Mouse (Mus musculus) kidney, embryonic 14.5 days (tissue): ENCODE measurements at regions not wholly inside any gene's neighbourhood (a gene's known extent, or its start where the extent isn't known, plus 50 kb on each side); places are given as distances from the start of the nearest gene placed in this dataset.

Experiments
- ATAC-seq: fragments of 200-750 bp; cut with Nextera tagmentation; 2 replicates; pipeline ENCODE4 v1.8.0; 2017; ENCODE audit warnings: moderate number of reproducible peaks, mild to moderate bottlenecking, moderate TSS enrichment, moderate library complexity; ENCODE audit not compliant: low FRiP score, low TSS enrichment
- H3K27ac ChIP-seq: fragments of 300-500 bp; sonication (generic); 2 replicates; pipeline ENCODE4 v1.5.1; 2014; ENCODE audit warnings: low read depth, mild to moderate bottlenecking, low read length, moderate library complexity, mixed read lengths
- H3K27me3 ChIP-seq: fragments of 300-500 bp; sonication (generic); 2 replicates; pipeline ENCODE4 v1.6.1; 2014; ENCODE audit warnings: mild to moderate bottlenecking, low read length; ENCODE audit not compliant: control insufficient read depth, insufficient read depth
- H3K36me3 ChIP-seq: fragments of 300-500 bp; sonication (generic); 2 replicates; pipeline ENCODE4 v1.6.1; 2014; ENCODE audit warnings: low read length, mixed read lengths; ENCODE audit not compliant: control insufficient read depth, insufficient read depth
- H3K4me1 ChIP-seq: fragments of 300-500 bp; sonication (generic); 2 replicates; pipeline ENCODE4 v1.6.1; 2014; ENCODE audit warnings: low read length, mixed read lengths; ENCODE audit not compliant: control insufficient read depth, insufficient read depth
- H3K4me2 ChIP-seq: fragments of 300-500 bp; sonication (generic); replicated peaks from 2 replicates; pipeline ENCODE4 v1.6.1; 2014; ENCODE audit warnings: low read depth, mild to moderate bottlenecking, low read length
- H3K4me3 ChIP-seq: fragments of 300-500 bp; sonication (generic); 2 replicates; pipeline ENCODE4 v1.5.1; 2014; ENCODE audit warnings: mild to moderate bottlenecking, low read length
- H3K9ac ChIP-seq: fragments of 300-500 bp; sonication (generic); 2 replicates; pipeline ENCODE4 v1.6.1; 2014; ENCODE audit warnings: low read depth, mild to moderate bottlenecking, low read length, moderate library complexity
- H3K9me3 ChIP-seq: fragments of 300-500 bp; sonication (generic); 2 replicates; pipeline ENCODE4 v1.6.1; 2016; ENCODE audit warnings: low read length; ENCODE audit not compliant: control insufficient read depth
- WGBS: fragments of 180-500 bp; shearing (Covaris S2); extraction: QIAGEN DNeasy Blood & Tissue Kit; methylation state at CpG from one replicate; pipeline ENCODE4 v1.1.7; 2014; 5-methylcytosine and 5-hydroxymethylcytosine counted together

DNA sequence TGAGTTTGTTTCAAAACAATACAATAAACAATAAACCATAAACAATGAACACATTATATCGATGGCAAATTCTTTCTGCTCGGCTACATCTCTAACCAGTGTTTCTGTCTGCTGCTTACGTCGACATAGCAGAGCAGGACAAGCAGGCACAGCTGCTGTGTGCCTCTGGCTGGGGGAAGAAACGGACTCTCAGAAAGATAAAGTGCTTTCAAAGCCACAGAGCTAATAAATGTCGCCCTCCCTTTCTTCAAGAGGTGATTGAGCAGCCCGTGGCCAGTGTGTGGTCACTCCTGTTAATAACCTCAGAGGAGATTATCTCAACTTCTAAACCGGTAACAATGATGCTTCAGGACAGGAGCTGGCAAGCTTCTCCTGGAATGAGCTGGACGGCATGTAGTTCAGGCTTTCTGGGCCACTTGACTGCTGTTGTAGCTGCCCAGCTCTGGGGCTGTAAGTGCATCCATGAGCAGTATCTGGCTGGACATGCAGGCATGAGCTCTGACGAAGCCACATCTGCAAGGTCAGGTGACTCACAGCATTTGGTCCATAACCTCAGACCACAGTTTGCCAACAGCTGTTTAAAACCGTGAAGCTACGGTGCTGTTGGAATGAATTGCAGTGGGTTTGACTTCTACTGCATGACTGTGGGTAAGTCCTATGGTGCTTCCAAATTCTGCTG, 55.6 kb downstream of the Evx1 start:
- 14% methylated on average over 12 of the region's 12 CpGs for WGBS
- H3K4me2 ChIP-seq = no peak overlapping the region
- H3K4me3 ChIP-seq = no peak overlapping the region
- no peaks in the 10 kb centered on the region for H3K9me3 ChIP-seq
- H3K36me3 ChIP-seq = no peaks in the 10 kb centered on the region
- no peaks in the 10 kb centered on the region; the same call in 1 of the 2 replicates for H3K27me3 ChIP-seq
- H3K27ac ChIP-seq = no peak overlapping the region
- H3K9ac ChIP-seq = no peak overlapping the region
- H3K4me1 ChIP-seq = no peaks in the 10 kb centered on the region
- ATAC-seq = no peak

- Histone ChIP-seq H3K27me3 (no peaks in the 10 kb centered on the region; the same call in 1 of the 2 replicates), H3K36me3 (no peaks in the 10 kb centered on the region), H3K4me3 (no peak overlapping the region), H3K4me2 (no peak overlapping the region), H3K27ac (no peak overlapping the region), H3K9ac (no peak overlapping the region), H3K9me3 (no peaks in the 10 kb centered on the region), H3K4me1 (no peaks in the 10 kb centered on the region)
- 32% methylated on average over 8 of the region's 8 CpGs for WGBS
- no peak for ATAC-seq
Measured at GRCm38 (mm10) chr6:52370806-52371360, 57.6 kb downstream of the Evx1 start.

- Histone ChIP-seq H3K36me3 (no peaks in the 10 kb centered on the region), H3K4me3 (no peak overlapping the region), H3K4me2 (no peak overlapping the region), H3K9ac (no peak overlapping the region), H3K4me1 (no peaks in the 10 kb centered on the region), H3K27ac (no peak overlapping the region), H3K9me3 (no peaks in the 10 kb centered on the region), H3K27me3 (no peaks in the 10 kb centered on the region)
- WGBS = 78% methylated on average over 3 of the region's 3 CpGs
- no peak for ATAC-seq
Measured at GRCm38 (mm10) chr6:52379146-52379545, 65.8 kb downstream of the Evx1 start.

GRCm38 (mm10) chr6:52379588-52379987, 66.3 kb downstream of the Evx1 start:
- Histone ChIP-seq H3K27me3 (no peaks in the 10 kb centered on the region), H3K36me3 (no peaks in the 10 kb centered on the region), H3K27ac (no peak overlapping the region), H3K9ac (no peak overlapping the region), H3K4me2 (no peak overlapping the region), H3K4me3 (no peak overlapping the region), H3K4me1 (no peaks in the 10 kb centered on the region), H3K9me3 (no peaks in the 10 kb centered on the region)
- ATAC-seq = no peak
- 46% methylated on average over 5 of the region's 5 CpGs for WGBS

GRCm38 (mm10) chr6:52385044-52385443, 71.7 kb downstream of the Evx1 start:
- 89% methylated on average over 2 of the region's 2 CpGs for WGBS
- no peaks in the 10 kb centered on the region for H3K4me1 ChIP-seq
- ATAC-seq = no peak
- no peaks in the 10 kb centered on the region for H3K36me3 ChIP-seq
- H3K27ac ChIP-seq = no peak overlapping the region
- no peak overlapping the region for H3K4me2 ChIP-seq
- H3K9ac ChIP-seq = no peak overlapping the region
- no peaks in the 10 kb centered on the region for H3K27me3 ChIP-seq
- H3K9me3 ChIP-seq = 0 out of 2 replicates have a peak, but pooled peaks cover 3% of the 10 kb centered on the region
- H3K4me3 ChIP-seq = no peak overlapping the region

GRCm38 (mm10) chr6:52401404-52401803, 88.1 kb downstream of the Evx1 start:
- no peaks in the 10 kb centered on the region for H3K27me3 ChIP-seq
- WGBS = 23% methylated on average over 5 of the region's 5 CpGs
- ATAC-seq = no peak
- no peak overlapping the region for H3K4me2 ChIP-seq
- H3K9ac ChIP-seq = no peak overlapping the region
- no peaks in the 10 kb centered on the region for H3K4me1 ChIP-seq
- no peaks in the 10 kb centered on the region for H3K9me3 ChIP-seq
- no peak overlapping the region for H3K4me3 ChIP-seq
- no peaks in the 10 kb centered on the region for H3K36me3 ChIP-seq
- no peak overlapping the region for H3K27ac ChIP-seq

GRCm38 (mm10) chr6:52409991-52410390, 96.7 kb downstream of the Evx1 start:
- ATAC-seq = no peak

GRCm38 (mm10) chr6:52410711-52411110, 97.4 kb downstream of the Evx1 start:
- Histone ChIP-seq H3K9me3 (no peaks in the 10 kb centered on the region), H3K27ac (no peak overlapping the region), H3K27me3 (no peaks in the 10 kb centered on the region), H3K4me3 (no peak overlapping the region), H3K36me3 (no peaks in the 10 kb centered on the region), H3K9ac (no peak overlapping the region), H3K4me1 (no peaks in the 10 kb centered on the region), H3K4me2 (no peak overlapping the region)
- 45% methylated on average over 5 of the region's 5 CpGs for WGBS
- no peak for ATAC-seq

More at GRCm38 (mm10) chr6:52409991-52410390, 96.7 kb downstream of the Evx1 start:
- Histone ChIP-seq H3K27ac (no peak overlapping the region), H3K4me1 (no peaks in the 10 kb centered on the region), H3K27me3 (no peaks in the 10 kb centered on the region), H3K4me2 (no peak overlapping the region), H3K9me3 (no peaks in the 10 kb centered on the region), H3K9ac (no peak overlapping the region), H3K4me3 (no peak overlapping the region), H3K36me3 (no peaks in the 10 kb centered on the region)
- WGBS = 81% methylated on average over 4 of the region's 4 CpGs

GRCm38 (mm10) chr6:52411302-52411701, 98.0 kb downstream of the Evx1 start:
- Histone ChIP-seq H3K27ac (no peak overlapping the region), H3K27me3 (no peaks in the 10 kb centered on the region), H3K36me3 (no peaks in the 10 kb centered on the region), H3K9me3 (no peaks in the 10 kb centered on the region), H3K9ac (no peak overlapping the region), H3K4me2 (no peak overlapping the region), H3K4me3 (no peak overlapping the region), H3K4me1 (no peaks in the 10 kb centered on the region)
- ATAC-seq = no peak
- WGBS = 91% methylated on average over 2 of the region's 2 CpGs
